Mouse (Mus musculus) CH12.LX (cell line): Measurements from ENCODE around the gene Fbxw8. TPM values are rescaled to one million over a fixed set of nuclear protein-coding genes. Genes with fewer than 3 reads are reported as not detected.

Experiments
- DNase-seq: peaks from one replicate; pipeline ENCODE4 v3.0.0-alpha.2; 2013; ENCODE audit errors: extremely low read depth
- H3K27ac ChIP-seq: 2 replicates; pipeline ENCODE4 v1.5.1; 2012; ENCODE audit warnings: low read depth, mild to moderate bottlenecking, control low read depth, moderate library complexity; ENCODE audit not compliant: insufficient read depth
- H3K27me3 ChIP-seq: replicated peaks from 2 replicates; pipeline ENCODE3; 2012; ENCODE audit warnings: inconsistent platforms
- H3K36me3 ChIP-seq, 2 experiments: replicated peaks in 1 of 2; 2 replicates each; pipeline versions ENCODE3 to v1.6.1; 2012; ENCODE audit warnings: inconsistent platforms in 1 of 2, low read length in 1 of 2, mild to moderate bottlenecking in 1 of 2, mixed read lengths in 1 of 2, moderate library complexity in 1 of 2; ENCODE audit not compliant: control insufficient read depth in 1 of 2, insufficient read depth in 1 of 2
- H3K4me1 ChIP-seq, 2 experiments: 2 replicates each; pipeline ENCODE4 v1.6.1; 2012; ENCODE audit warnings: inconsistent platforms in 1 of 2, moderate library complexity in 1 of 2; ENCODE audit not compliant: insufficient read depth in 2 of 2, control insufficient read depth in 1 of 2
- H3K4me2 ChIP-seq: 2 replicates; pipeline ENCODE4 v1.6.1; 2012; ENCODE audit warnings: low read depth, mild to moderate bottlenecking, control low read depth; ENCODE audit not compliant: poor library complexity, insufficient read depth, severe bottlenecking
- H3K4me3 ChIP-seq, 3 experiments: fragments of 150-350 bp in 1 of 3; sonication (generic) in 1 of 3; replicated peaks in 1 of 3; 2 replicates each; pipeline versions ENCODE3 to v1.5.1; 2011 to 2012; ENCODE audit warnings: low read depth in 2 of 3, low read length in 2 of 3, mild to moderate bottlenecking in 2 of 3, moderate library complexity in 2 of 3, control low read depth in 1 of 3, improper control_type of control experiment in 1 of 3, inconsistent platforms in 1 of 3, mixed read lengths in 1 of 3; ENCODE audit not compliant: poor library complexity in 1 of 3
- H3K79me2 ChIP-seq: replicated peaks from 2 replicates; pipeline ENCODE4 v1.6.1; 2012; ENCODE audit warnings: mild to moderate bottlenecking, moderate library complexity; ENCODE audit not compliant: control insufficient read depth, poor library complexity, insufficient read depth, severe bottlenecking; ENCODE audit errors: extremely low read depth
- H3K9ac ChIP-seq: 2 replicates; pipeline ENCODE4 v1.6.1; 2012; ENCODE audit warnings: low read depth, mild to moderate bottlenecking, control low read depth, moderate library complexity; ENCODE audit not compliant: insufficient read depth
- H3K9me3 ChIP-seq: replicated peaks from 2 replicates; pipeline ENCODE3; 2012; ENCODE audit warnings: low read length, inconsistent platforms, mixed read lengths
- BHLHE40 ChIP-seq: IDR thresholded peaks from 2 replicates; pipeline ENCODE4 v1.6.1; 2011; ENCODE audit warnings: mild to moderate bottlenecking, low read depth, low read length, improper control_type of control experiment
- E2F4 ChIP-seq: IDR thresholded peaks from 2 replicates; pipeline ENCODE4 v1.6.1; 2011; ENCODE audit warnings: low read depth, low read length, improper control_type of control experiment; ENCODE audit not compliant: insufficient replicate concordance
- EP300 ChIP-seq: IDR thresholded peaks from 2 replicates; pipeline ENCODE4 v1.6.1; 2011; ENCODE audit warnings: low read length, improper control_type of control experiment
- ETS1 ChIP-seq: conservative IDR thresholded peaks from 2 replicates; pipeline ENCODE4 v1.6.1; 2012; ENCODE audit warnings: low read depth, mild to moderate bottlenecking, inconsistent platforms, low read length, improper control_type of control experiment, moderate library complexity
- GABPA ChIP-seq: IDR thresholded peaks from 2 replicates; pipeline ENCODE4 v1.6.1; 2012; ENCODE audit warnings: low read depth, low read length, improper control_type of control experiment, inconsistent platforms; ENCODE audit not compliant: insufficient replicate concordance
- HCFC1 ChIP-seq: IDR thresholded peaks from 2 replicates; pipeline ENCODE4 v1.6.1; 2012; ENCODE audit warnings: low read depth, mild to moderate bottlenecking, inconsistent platforms, low read length, improper control_type of control experiment
- JUN ChIP-seq: IDR thresholded peaks from 2 replicates; pipeline ENCODE4 v1.6.1; 2011; ENCODE audit warnings: low read depth, mild to moderate bottlenecking, low read length, improper control_type of control experiment, moderate library complexity; ENCODE audit not compliant: insufficient read depth
- MEF2A ChIP-seq: IDR thresholded peaks from 2 replicates; pipeline ENCODE4 v1.6.1; 2014; ENCODE audit warnings: low read depth, mild to moderate bottlenecking, inconsistent platforms, low read length, improper control_type of control experiment, borderline replicate concordance
- MYC ChIP-seq: IDR thresholded peaks from 2 replicates; pipeline ENCODE4 v1.6.1; 2011; ENCODE audit warnings: low read depth, mild to moderate bottlenecking, improper control_type of control experiment, low read length
- NELFE ChIP-seq: IDR thresholded peaks from 2 replicates; pipeline ENCODE4 v1.6.1; 2011; ENCODE audit warnings: low read depth, low read length, improper control_type of control experiment
- POLR2A ChIP-seq: IDR thresholded peaks from 2 replicates; pipeline ENCODE4 v1.6.1; 2011; ENCODE audit warnings: low read depth, mild to moderate bottlenecking, improper control_type of control experiment, low read length
- RAD21 ChIP-seq: IDR thresholded peaks from 2 replicates; pipeline ENCODE4 v1.6.1; 2011; ENCODE audit warnings: low read depth, mild to moderate bottlenecking, low read length, improper control_type of control experiment, moderate library complexity
- TBP ChIP-seq: conservative IDR thresholded peaks from 2 replicates; pipeline ENCODE4 v1.6.1; 2011; ENCODE audit warnings: low read depth, low read length, improper control_type of control experiment
- UBTF ChIP-seq: IDR thresholded peaks from 2 replicates; pipeline ENCODE4 v1.6.1; 2012; ENCODE audit warnings: low read depth, mild to moderate bottlenecking, inconsistent platforms, low read length, improper control_type of control experiment, moderate library complexity
- USF1 ChIP-seq: IDR thresholded peaks from 2 replicates; pipeline ENCODE4 v1.6.1; 2014; ENCODE audit warnings: low read depth, mild to moderate bottlenecking, inconsistent platforms, low read length, improper control_type of control experiment
- ZMIZ1 ChIP-seq: IDR thresholded peaks from 2 replicates; pipeline ENCODE4 v1.6.1; 2012; ENCODE audit warnings: low read depth, mild to moderate bottlenecking, inconsistent platforms, low read length, improper control_type of control experiment
- ZNF384 ChIP-seq: IDR thresholded peaks from 2 replicates; pipeline ENCODE4 v1.6.1; 2012; ENCODE audit warnings: low read depth, low read length, improper control_type of control experiment, inconsistent platforms
- dilution Hi-C: fragments of 300-500 bp; cut with MboI; formaldehyde crosslinking; loops from 2 replicates; pipeline ENCODE4 v1.14.3; 2020; ENCODE audit warnings: low sequenced_read_pairs; ENCODE audit not compliant: extremely low pct_unique_long_range_greater_than_20kb, extremely low pct_ligation_motif_present
- in situ Hi-C: fragments of 300-500 bp; cut with MboI; formaldehyde crosslinking; loops from 3 replicates; pipeline ENCODE4 v1.14.3; 2019; ENCODE audit warnings: low sequenced_read_pairs, low pct_ligation_motif_present, low pct_unique_long_range_greater_than_20kb, mixed read lengths
- polyA plus RNA-seq: library from polyadenylated mRNA; unstranded; fragments of >175 nt; gene quantifications from 2 replicates; pipeline ENCODE4 v1.2.1, GENCODE M21; 2012; ENCODE audit warnings: low read depth; ENCODE audit not compliant: insufficient read length
- total RNA-seq, 2 experiments: library from RNA; depleted of rRNA; stranded (reverse); fragments of 300-350 nt in 1 of 2; fragments of >200 nt in 1 of 2; gene quantifications; 2 replicates each; pipeline ENCODE4 v1.2.3; 2012 to 2014

The Fbxw8 gene
- total and polyA plus RNA-seq, 3 experiments: 41.7 to 50.9 (median 47.3) TPM

DNA sequence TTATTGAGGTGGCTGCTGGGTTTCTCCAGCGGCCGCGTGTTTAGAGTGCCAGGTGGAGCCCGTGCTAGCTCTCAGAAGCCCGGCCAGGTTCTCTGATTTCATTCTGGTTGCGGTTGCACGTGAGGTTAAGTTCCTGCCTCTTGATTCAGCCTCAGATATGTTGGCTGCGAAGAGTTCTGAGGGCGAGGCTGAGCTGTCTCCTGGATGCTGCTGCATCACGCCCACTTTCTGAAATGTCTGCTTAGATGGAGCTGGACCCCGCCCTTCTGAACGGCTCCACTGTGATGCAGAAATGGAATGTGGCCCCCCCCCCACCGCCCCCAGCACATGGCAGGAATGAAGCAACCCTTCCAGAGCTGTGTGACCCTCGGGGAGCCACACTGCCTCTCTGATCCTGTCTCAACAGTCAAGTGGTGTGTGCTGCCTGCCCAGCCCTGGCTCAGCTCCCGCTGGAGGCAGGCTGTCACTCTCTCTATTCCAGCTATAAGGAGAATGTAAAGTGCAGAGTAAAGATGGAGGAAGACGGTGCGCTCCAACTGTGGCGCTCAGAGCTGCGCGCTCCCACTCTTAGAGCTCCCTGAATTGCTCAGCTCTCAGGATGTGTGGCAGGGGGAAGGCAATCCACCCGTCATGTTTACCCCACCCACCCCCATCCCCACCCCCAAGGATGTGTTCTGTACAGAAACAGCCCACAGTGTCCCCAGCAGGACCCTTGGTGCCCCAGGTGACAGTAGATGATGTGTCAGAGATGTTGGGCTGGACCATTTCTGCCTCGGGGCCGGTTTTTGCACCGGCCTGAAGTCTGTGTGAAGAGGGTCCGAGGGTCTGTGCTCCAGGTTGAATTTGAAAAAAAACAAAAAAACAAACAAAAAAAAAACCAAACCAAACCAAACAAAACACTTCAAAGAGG, 118.1 kb downstream of the Fbxw8 start:
- Histone ChIP-seq H3K27me3 (no peaks in the 10 kb centered on the region), H3K9me3 (peaks cover 14% of the 10 kb centered on the region), H3K4me3 (no peak overlapping the region), H3K27ac (no peak overlapping the region), H3K36me3 (no peaks in the 10 kb centered on the region), H3K9ac (no peak overlapping the region), H3K4me2 (no peak overlapping the region), H3K4me1 (peaks cover 8 to 32% of the 10 kb centered on the region in 2 experiments), H3K79me2 (no peaks in the 10 kb centered on the region)
- in situ Hi-C loops (no loop called here), dilution Hi-C loops (no loop called here)
- DNase-seq: peak; percentile 5
- no peak for TF ChIP-seq UBTF
- TF ChIP-seq JUN: no peak
- TF ChIP-seq GABPA: no peak
- TF ChIP-seq ZMIZ1: no peak; the same call in 1 of the 2 replicates
- no peak for TF ChIP-seq HCFC1
- no peak for TF ChIP-seq MEF2A
- TF ChIP-seq POLR2A: no peak
- no peak for TF ChIP-seq MYC
- TF ChIP-seq USF1: no peak
- TF ChIP-seq BHLHE40: no peak
- no peak for TF ChIP-seq TBP

DNA sequence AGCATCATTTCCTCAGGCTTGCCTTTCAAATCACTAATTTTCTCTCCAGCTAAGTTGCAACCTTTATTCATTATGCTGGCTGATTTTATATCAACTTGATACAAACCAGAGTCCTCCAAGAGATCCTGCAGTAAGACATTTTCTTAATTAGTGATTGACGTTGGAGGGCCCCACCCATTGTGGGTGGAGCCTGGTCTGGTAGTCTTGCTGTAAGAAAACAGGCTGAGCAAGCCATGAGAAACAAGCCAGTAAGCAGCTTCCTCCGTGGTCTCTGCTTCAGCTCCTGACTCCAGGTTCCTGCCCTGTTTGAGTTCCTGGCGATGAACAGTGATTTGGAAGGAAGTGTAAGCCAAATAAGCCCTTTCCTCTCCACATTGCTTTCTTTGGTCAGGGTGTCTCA, 119.5 kb downstream of the Fbxw8 start:
- Histone ChIP-seq H3K9ac (no peak overlapping the region), H3K4me3 (no peak overlapping the region), H3K9me3 (peaks cover 10% of the 10 kb centered on the region), H3K36me3 (no peaks in the 10 kb centered on the region), H3K79me2 (no peaks in the 10 kb centered on the region), H3K4me2 (no peak overlapping the region), H3K4me1 (peaks cover 8 to 32% of the 10 kb centered on the region in 2 experiments), H3K27me3 (no peaks in the 10 kb centered on the region), H3K27ac (no peak overlapping the region)
- in situ Hi-C loops: no loop called here
- DNase-seq: no peak
- dilution Hi-C loops: no loop called here
- no peak for TF ChIP-seq ETS1

DNA sequence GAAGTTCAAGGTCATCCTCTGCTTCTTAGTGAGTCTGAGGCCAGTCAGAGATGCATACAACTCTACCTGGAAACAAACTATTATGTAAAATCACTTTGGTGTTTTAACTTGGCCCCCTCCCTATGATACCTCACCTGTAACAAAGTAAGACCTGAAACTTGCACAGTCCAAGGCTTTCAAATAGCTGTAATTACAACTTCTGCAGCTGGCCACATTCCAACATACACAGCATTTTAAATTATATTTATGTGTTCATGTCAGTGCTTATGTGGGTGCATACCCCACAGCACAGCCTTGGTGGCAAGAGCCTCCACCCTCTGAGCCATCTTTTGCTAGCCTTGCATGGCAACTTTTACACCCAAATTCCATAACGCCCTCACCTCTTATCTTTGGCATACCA, 120.6 kb downstream of the Fbxw8 start:
- H3K4me1 ChIP-seq: peaks cover 13 to 41% of the 10 kb centered on the region in 2 experiments
- H3K27me3 ChIP-seq: no peaks in the 10 kb centered on the region
- H3K9ac ChIP-seq: no peak overlapping the region
- no peak for TF ChIP-seq UBTF
- no peak for TF ChIP-seq GABPA
- TF ChIP-seq ZNF384: no peak
- TF ChIP-seq RAD21: no peak
- no peak for TF ChIP-seq EP300
- no peak for TF ChIP-seq E2F4
- TF ChIP-seq NELFE: no peak
- no peak overlapping the region for H3K4me3 ChIP-seq
- no peaks in the 10 kb centered on the region for H3K79me2 ChIP-seq
- no peaks in the 10 kb centered on the region for H3K36me3 ChIP-seq
- DNase-seq: no peak
- dilution Hi-C loops: no loop called here
- H3K4me2 ChIP-seq: no peak overlapping the region
- H3K27ac ChIP-seq: no peak overlapping the region
- peaks cover 10% of the 10 kb centered on the region for H3K9me3 ChIP-seq
- in situ Hi-C loops: no loop called here
